Mouse (Mus musculus) CH12.LX (cell line): ENCODE measurements around the gene Cd248. TPM values are rescaled to one million over a fixed set of nuclear protein-coding genes. Genes with fewer than 3 reads are reported as not detected.
A peak's percentile ranks its signal among the peaks of the same experiment; 100 is the strongest.

ENCODE experiments used
- DNase-seq: peaks from one replicate; pipeline ENCODE4 v3.0.0-alpha.2; 2013; ENCODE audit errors: extremely low read depth
- H3K27ac ChIP-seq: 2 replicates; pipeline ENCODE4 v1.5.1; 2012; ENCODE audit warnings: low read depth, mild to moderate bottlenecking, control low read depth, moderate library complexity; ENCODE audit not compliant: insufficient read depth
- H3K27me3 ChIP-seq: replicated peaks from 2 replicates; pipeline ENCODE3; 2012; ENCODE audit warnings: inconsistent platforms
- H3K36me3 ChIP-seq, 2 experiments: replicated peaks in 1 of 2; 2 replicates each; pipeline versions ENCODE3 to v1.6.1; 2012; ENCODE audit warnings: inconsistent platforms in 1 of 2, low read length in 1 of 2, mild to moderate bottlenecking in 1 of 2, mixed read lengths in 1 of 2, moderate library complexity in 1 of 2; ENCODE audit not compliant: control insufficient read depth in 1 of 2, insufficient read depth in 1 of 2
- H3K4me1 ChIP-seq, 2 experiments: 2 replicates each; pipeline ENCODE4 v1.6.1; 2012; ENCODE audit warnings: inconsistent platforms in 1 of 2, moderate library complexity in 1 of 2; ENCODE audit not compliant: insufficient read depth in 2 of 2, control insufficient read depth in 1 of 2
- H3K4me2 ChIP-seq: 2 replicates; pipeline ENCODE4 v1.6.1; 2012; ENCODE audit warnings: low read depth, mild to moderate bottlenecking, control low read depth; ENCODE audit not compliant: poor library complexity, insufficient read depth, severe bottlenecking
- H3K4me3 ChIP-seq, 3 experiments: fragments of 150-350 bp in 1 of 3; sonication (generic) in 1 of 3; replicated peaks in 1 of 3; 2 replicates each; pipeline versions ENCODE3 to v1.5.1; 2011 to 2012; ENCODE audit warnings: low read depth in 2 of 3, low read length in 2 of 3, mild to moderate bottlenecking in 2 of 3, moderate library complexity in 2 of 3, control low read depth in 1 of 3, improper control_type of control experiment in 1 of 3, inconsistent platforms in 1 of 3, mixed read lengths in 1 of 3; ENCODE audit not compliant: poor library complexity in 1 of 3
- H3K79me2 ChIP-seq: replicated peaks from 2 replicates; pipeline ENCODE4 v1.6.1; 2012; ENCODE audit warnings: mild to moderate bottlenecking, moderate library complexity; ENCODE audit not compliant: control insufficient read depth, poor library complexity, insufficient read depth, severe bottlenecking; ENCODE audit errors: extremely low read depth
- H3K9ac ChIP-seq: 2 replicates; pipeline ENCODE4 v1.6.1; 2012; ENCODE audit warnings: low read depth, mild to moderate bottlenecking, control low read depth, moderate library complexity; ENCODE audit not compliant: insufficient read depth
- H3K9me3 ChIP-seq: replicated peaks from 2 replicates; pipeline ENCODE3; 2012; ENCODE audit warnings: low read length, inconsistent platforms, mixed read lengths
- BHLHE40 ChIP-seq: IDR thresholded peaks from 2 replicates; pipeline ENCODE4 v1.6.1; 2011; ENCODE audit warnings: mild to moderate bottlenecking, low read depth, low read length, improper control_type of control experiment
- CHD1 ChIP-seq: IDR thresholded peaks from 2 replicates; pipeline ENCODE4 v1.6.1; 2012; ENCODE audit warnings: low read depth, low read length, improper control_type of control experiment, inconsistent platforms
- CHD2 ChIP-seq: IDR thresholded peaks from 2 replicates; pipeline ENCODE4 v1.6.1; 2011; ENCODE audit warnings: low read length, improper control_type of control experiment
- CTCF ChIP-seq, 2 experiments: IDR thresholded peaks in 1 of 2; conservative IDR thresholded peaks in 1 of 2; 2 replicates each; pipeline ENCODE4 v1.5.1; 2011 to 2012; ENCODE audit warnings: low read depth in 2 of 2, low read length in 2 of 2, improper control_type of control experiment in 1 of 2, inconsistent platforms in 1 of 2, mild to moderate bottlenecking in 1 of 2, moderate library complexity in 1 of 2
- E2F4 ChIP-seq: IDR thresholded peaks from 2 replicates; pipeline ENCODE4 v1.6.1; 2011; ENCODE audit warnings: low read depth, low read length, improper control_type of control experiment; ENCODE audit not compliant: insufficient replicate concordance
- ELF1 ChIP-seq: IDR thresholded peaks from 2 replicates; pipeline ENCODE4 v1.6.1; 2014; ENCODE audit warnings: low read depth, mild to moderate bottlenecking, inconsistent platforms, low read length, improper control_type of control experiment
- EP300 ChIP-seq: IDR thresholded peaks from 2 replicates; pipeline ENCODE4 v1.6.1; 2011; ENCODE audit warnings: low read length, improper control_type of control experiment
- ETS1 ChIP-seq: conservative IDR thresholded peaks from 2 replicates; pipeline ENCODE4 v1.6.1; 2012; ENCODE audit warnings: low read depth, mild to moderate bottlenecking, inconsistent platforms, low read length, improper control_type of control experiment, moderate library complexity
- IRF4 ChIP-seq: IDR thresholded peaks from 2 replicates; pipeline ENCODE4 v1.6.1; 2014; ENCODE audit warnings: low read depth, mild to moderate bottlenecking, inconsistent platforms, low read length, improper control_type of control experiment
- KAT2A ChIP-seq: IDR thresholded peaks from 2 replicates; pipeline ENCODE4 v1.6.1; 2012; ENCODE audit warnings: low read length, improper control_type of control experiment, inconsistent platforms; ENCODE audit not compliant: insufficient replicate concordance
- MAZ ChIP-seq: IDR thresholded peaks from 2 replicates; pipeline ENCODE4 v1.6.1; 2012; ENCODE audit warnings: low read depth, mild to moderate bottlenecking, inconsistent platforms, low read length, improper control_type of control experiment, moderate library complexity
- MEF2A ChIP-seq: IDR thresholded peaks from 2 replicates; pipeline ENCODE4 v1.6.1; 2014; ENCODE audit warnings: low read depth, mild to moderate bottlenecking, inconsistent platforms, low read length, improper control_type of control experiment, borderline replicate concordance
- MXI1 ChIP-seq: IDR thresholded peaks from 2 replicates; pipeline ENCODE4 v1.6.1; 2011; ENCODE audit warnings: mild to moderate bottlenecking, low read depth, low read length, improper control_type of control experiment
- NELFE ChIP-seq: IDR thresholded peaks from 2 replicates; pipeline ENCODE4 v1.6.1; 2011; ENCODE audit warnings: low read depth, low read length, improper control_type of control experiment
- NRF1 ChIP-seq: IDR thresholded peaks from 2 replicates; pipeline ENCODE4 v1.6.1; 2014; ENCODE audit warnings: low read depth, mild to moderate bottlenecking, inconsistent platforms, low read length, improper control_type of control experiment, moderate library complexity
- PAX5 ChIP-seq: IDR thresholded peaks from 2 replicates; pipeline ENCODE4 v1.6.1; 2012; ENCODE audit warnings: low read length, inconsistent platforms, mixed read lengths
- POLR2A ChIP-seq: IDR thresholded peaks from 2 replicates; pipeline ENCODE4 v1.6.1; 2011; ENCODE audit warnings: low read depth, mild to moderate bottlenecking, improper control_type of control experiment, low read length
- RAD21 ChIP-seq: IDR thresholded peaks from 2 replicates; pipeline ENCODE4 v1.6.1; 2011; ENCODE audit warnings: low read depth, mild to moderate bottlenecking, low read length, improper control_type of control experiment, moderate library complexity
- RCOR1 ChIP-seq: conservative IDR thresholded peaks from 2 replicates; pipeline ENCODE4 v1.6.1; 2012; ENCODE audit warnings: low read depth, mild to moderate bottlenecking, inconsistent platforms, low read length, improper control_type of control experiment
- SIN3A ChIP-seq: IDR thresholded peaks from 2 replicates; pipeline ENCODE4 v1.6.1; 2012; ENCODE audit warnings: low read length, improper control_type of control experiment, inconsistent platforms
- SMC3 ChIP-seq: IDR thresholded peaks from 2 replicates; pipeline ENCODE4 v1.6.1; 2011; ENCODE audit warnings: low read depth, low read length, improper control_type of control experiment
- TBP ChIP-seq: conservative IDR thresholded peaks from 2 replicates; pipeline ENCODE4 v1.6.1; 2011; ENCODE audit warnings: low read depth, low read length, improper control_type of control experiment
- ZC3H11A ChIP-seq: IDR thresholded peaks from 2 replicates; pipeline ENCODE4 v1.6.1; 2012; ENCODE audit warnings: low read depth, mild to moderate bottlenecking, inconsistent platforms, low read length, improper control_type of control experiment
- dilution Hi-C: fragments of 300-500 bp; cut with MboI; formaldehyde crosslinking; loops from 2 replicates; pipeline ENCODE4 v1.14.3; 2020; ENCODE audit warnings: low sequenced_read_pairs; ENCODE audit not compliant: extremely low pct_unique_long_range_greater_than_20kb, extremely low pct_ligation_motif_present
- in situ Hi-C: fragments of 300-500 bp; cut with MboI; formaldehyde crosslinking; loops from 3 replicates; pipeline ENCODE4 v1.14.3; 2019; ENCODE audit warnings: low sequenced_read_pairs, low pct_ligation_motif_present, low pct_unique_long_range_greater_than_20kb, mixed read lengths
- polyA plus RNA-seq: library from polyadenylated mRNA; unstranded; fragments of >175 nt; gene quantifications from 2 replicates; pipeline ENCODE4 v1.2.1, GENCODE M21; 2012; ENCODE audit warnings: low read depth; ENCODE audit not compliant: insufficient read length
- total RNA-seq, 2 experiments: library from RNA; depleted of rRNA; stranded (reverse); fragments of 300-350 nt in 1 of 2; fragments of >200 nt in 1 of 2; gene quantifications; 2 replicates each; pipeline ENCODE4 v1.2.3; 2012 to 2014

The Cd248 gene
- total and polyA plus RNA-seq, 3 experiments, result not detected

GRCm38 (mm10) chr19:5094243-5094632, 26.4 kb downstream of the Cd248 start:
- Histone ChIP-seq H3K79me2 (no peaks in the 10 kb centered on the region), H3K27ac (no peak overlapping the region), H3K4me3 (no peak overlapping the region), H3K9me3 (no peaks in the 10 kb centered on the region), H3K4me1 (peaks cover 12 to 14% of the 10 kb centered on the region in 2 experiments), H3K4me2 (no peak overlapping the region), H3K27me3 (no peaks in the 10 kb centered on the region), H3K36me3 (peaks cover 30 to 54% of the 10 kb centered on the region in 2 experiments), H3K9ac (no peak overlapping the region)
- TF ChIP-seq PAX5 (no peak), KAT2A (no peak), ELF1 (0 out of 2 replicates have a peak, but pooled peaks have one; percentile 48), MEF2A (no peak), IRF4 (peak; percentile 42; the same call in 1 of the 2 replicates), NRF1 (0 out of 2 replicates have a peak, but pooled peaks have one; percentile 36), ZC3H11A (0 out of 2 replicates have a peak, but pooled peaks have one; percentile 14), TBP (no peak), E2F4 (no peak), BHLHE40 (no peak), NELFE (no peak), RAD21 (peak; percentile 66), MAZ (no peak), CHD2 (no peak), EP300 (no peak), ETS1 (no peak), CHD1 (no peak), POLR2A (peak; percentile 35; the same call in 1 of the 2 replicates), MXI1 (peak; percentile 98), RCOR1 (no peak), SIN3A (peak; percentile 49; the same call in 1 of the 2 replicates), CTCF (conservative IDR thresholded peaks at IDR 0.05 in 1 of 2, IDR thresholded peaks at IDR 0.05 in 1 of 2; ENCODE audit: low read depth in 2 of 2, low read length in 2 of 2) (peak in 1 of 2 experiments; percentile 91; a peak in 2 of 4 replicates), SMC3 (peak; percentile 88)
- DNase-seq, result peak; percentile 80
- dilution Hi-C loops (no loop called here), in situ Hi-C loops (loop anchor here (5.0 kb wide), 1 partner anchor 48 kb away; no protein-coding TSS in a partner anchor)
